Mouse (Mus musculus): ENCODE data around the gene Hoxc9. TPM values are rescaled to one million over a fixed set of nuclear protein-coding genes. Genes with fewer than 3 reads are reported as not detected.

Hoxc9 gene
- total RNA-seq (2012; rRNA removed) (not detected in 2 replicates), total RNA-seq (2014; rRNA removed) (0.12 TPM in 1 of 2 replicates, not detected in the other), polyA plus RNA-seq (2012; ENCODE audit: insufficient read length, low read depth) (0.20 and 0.26 TPM in 2 replicates)

- no peak within 1 kb of the TSS for H3K9ac ChIP-seq (ENCODE audit: insufficient read depth, low read depth)
These were observed at the start of gene Hoxc9 for GRCm38 (mm10) chr15:102976171-102976570. Hoxc9 (plus strand) TSS chr15:102976439.

DNA sequence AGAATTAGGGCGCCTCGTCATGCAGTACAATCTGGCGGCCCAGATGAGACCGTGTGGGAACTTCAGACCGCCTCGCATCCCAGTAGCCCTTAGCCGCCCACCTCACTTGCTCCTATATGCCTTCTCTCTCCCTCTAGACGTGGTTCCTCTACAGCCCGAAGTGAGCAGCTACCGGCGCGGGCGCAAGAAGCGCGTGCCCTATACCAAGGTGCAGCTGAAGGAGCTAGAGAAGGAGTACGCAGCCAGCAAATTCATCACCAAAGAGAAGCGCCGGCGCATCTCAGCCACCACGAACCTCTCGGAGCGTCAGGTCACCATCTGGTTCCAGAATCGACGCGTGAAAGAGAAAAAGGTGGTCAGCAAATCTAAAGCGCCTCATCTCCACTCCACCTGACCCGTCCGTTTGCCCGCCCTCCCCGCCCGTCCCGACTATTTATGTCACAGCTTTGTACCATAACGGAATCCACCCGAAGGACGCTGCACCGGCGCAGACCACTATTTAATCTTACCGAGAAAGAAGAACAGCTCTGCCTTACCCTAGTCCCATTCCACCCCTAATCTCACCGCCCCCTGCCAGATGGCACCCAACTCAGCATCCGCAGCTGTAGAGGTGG is 49.1 kb upstream of the Hoxc9 start:
- no peak overlapping the region for H3K27ac ChIP-seq (ENCODE audit: insufficient read depth, low read depth)
- no peak overlapping the region for H3K4me3 ChIP-seq (replicated peaks in 1 of 3; ENCODE audit: low read depth in 2 of 3, low read length in 2 of 3, poor library complexity in 1 of 3)
- H3K4me1 ChIP-seq (ENCODE audit: control insufficient read depth in 1 of 2, insufficient read depth in 2 of 2) = no peaks in the 10 kb centered on the region
- no peaks in the 10 kb centered on the region for H3K79me2 ChIP-seq (replicated peaks; ENCODE audit: control insufficient read depth, extremely low read depth, insufficient read depth, poor library complexity, severe bottlenecking)
- H3K27me3 ChIP-seq (replicated peaks) = peaks cover 98% of the 10 kb centered on the region
- no peak overlapping the region for H3K9ac ChIP-seq (ENCODE audit: insufficient read depth, low read depth)
- peaks cover under 1% of the 10 kb centered on the region for H3K9me3 ChIP-seq (replicated peaks; ENCODE audit: low read length)
- no peak for TF ChIP-seq KAT2A (IDR thresholded peaks at IDR 0.05; ENCODE audit: insufficient replicate concordance, low read length)
- TF ChIP-seq SMC3 (IDR thresholded peaks at IDR 0.05; ENCODE audit: low read depth, low read length) = no peak
- TF ChIP-seq CHD1 (IDR thresholded peaks at IDR 0.05; ENCODE audit: low read depth, low read length) = no peak
- no peak for TF ChIP-seq BHLHE40 (IDR thresholded peaks at IDR 0.05; ENCODE audit: low read depth, low read length)
- TF ChIP-seq MAX (IDR thresholded peaks at IDR 0.05; ENCODE audit: low read length) = no peak
- no peak for TF ChIP-seq GABPA (IDR thresholded peaks at IDR 0.05; ENCODE audit: insufficient replicate concordance, low read depth, low read length)
- no peak for TF ChIP-seq SIN3A (IDR thresholded peaks at IDR 0.05; ENCODE audit: low read length)
- TF ChIP-seq CTCF (conservative IDR thresholded peaks at IDR 0.05 in 1 of 2, IDR thresholded peaks at IDR 0.05 in 1 of 2; ENCODE audit: low read depth in 2 of 2, low read length in 2 of 2) = no peak
- no peak for TF ChIP-seq UBTF (IDR thresholded peaks at IDR 0.05; ENCODE audit: low read depth, low read length)
- no peak for TF ChIP-seq POLR2AphosphoS2 (IDR thresholded peaks at IDR 0.05; ENCODE audit: low read depth, low read length)
- no peak for DNase-seq (ENCODE audit: extremely low read depth)
- H3K4me2 ChIP-seq (ENCODE audit: insufficient read depth, low read depth, poor library complexity, severe bottlenecking) = no peak overlapping the region
- dilution Hi-C loops (cut with MboI; ENCODE audit: extremely low pct_ligation_motif_present, extremely low pct_unique_long_range_greater_than_20kb, low sequenced_read_pairs) = no loop called here
- no peaks in the 10 kb centered on the region for H3K36me3 ChIP-seq (replicated peaks in 1 of 2; ENCODE audit: control insufficient read depth in 1 of 2, insufficient read depth in 1 of 2, low read length in 1 of 2)
- in situ Hi-C loops (cut with MboI; ENCODE audit: low pct_ligation_motif_present, low pct_unique_long_range_greater_than_20kb, low sequenced_read_pairs) = no loop called here

More at GRCm38 (mm10) chr15:102976171-102976570, at the start of gene Hoxc9:
- DNase-seq (ENCODE audit: extremely low read depth) = no peak
- no peak within 1 kb of the TSS for H3K4me2 ChIP-seq (ENCODE audit: insufficient read depth, low read depth, poor library complexity, severe bottlenecking)
- dilution Hi-C loops (cut with MboI; ENCODE audit: extremely low pct_ligation_motif_present, extremely low pct_unique_long_range_greater_than_20kb, low sequenced_read_pairs) (no loop called here), in situ Hi-C loops (cut with MboI; ENCODE audit: low pct_ligation_motif_present, low pct_unique_long_range_greater_than_20kb, low sequenced_read_pairs) (no loop called here)
- no peak within 1 kb of the TSS for H3K4me3 ChIP-seq (replicated peaks in 1 of 3; ENCODE audit: low read depth in 2 of 3, low read length in 2 of 3, poor library complexity in 1 of 3)
- H3K4me1 ChIP-seq (ENCODE audit: control insufficient read depth in 1 of 2, insufficient read depth in 2 of 2) = peaks cover 4 to 22% of the 10 kb centered on the region in 2 experiments
- H3K27ac ChIP-seq (ENCODE audit: insufficient read depth, low read depth) = no peak within 1 kb of the TSS
- H3K27me3 ChIP-seq (replicated peaks) = peaks cover 92% of the 10 kb centered on the region
- H3K36me3 ChIP-seq (replicated peaks in 1 of 2; ENCODE audit: control insufficient read depth in 1 of 2, insufficient read depth in 1 of 2, low read length in 1 of 2) = no peaks in the 10 kb centered on the region
- H3K9me3 ChIP-seq (replicated peaks; ENCODE audit: low read length) = no peaks in the 10 kb centered on the region
- H3K79me2 ChIP-seq (replicated peaks; ENCODE audit: control insufficient read depth, extremely low read depth, insufficient read depth, poor library complexity, severe bottlenecking) = no peaks in the 10 kb centered on the region
- TF ChIP-seq CHD2 (IDR thresholded peaks at IDR 0.05; ENCODE audit: low read length) (no peak), MXI1 (IDR thresholded peaks at IDR 0.05; ENCODE audit: low read depth, low read length) (no peak), E2F4 (IDR thresholded peaks at IDR 0.05; ENCODE audit: insufficient replicate concordance, low read depth, low read length) (no peak), JUN (IDR thresholded peaks at IDR 0.05; ENCODE audit: insufficient read depth, low read depth, low read length) (no peak), MAZ (IDR thresholded peaks at IDR 0.05; ENCODE audit: low read depth, low read length) (no peak), EP300 (IDR thresholded peaks at IDR 0.05; ENCODE audit: low read length) (no peak), MEF2A (IDR thresholded peaks at IDR 0.05; ENCODE audit: borderline replicate concordance, low read depth, low read length) (no peak), UBTF (IDR thresholded peaks at IDR 0.05; ENCODE audit: low read depth, low read length) (no peak), RAD21 (IDR thresholded peaks at IDR 0.05; ENCODE audit: low read depth, low read length) (no peak), TCF12 (IDR thresholded peaks at IDR 0.05; ENCODE audit: low read depth, low read length) (no peak), NRF1 (IDR thresholded peaks at IDR 0.05; ENCODE audit: low read depth, low read length) (no peak), NELFE (IDR thresholded peaks at IDR 0.05; ENCODE audit: low read depth, low read length) (no peak), MAFK (IDR thresholded peaks at IDR 0.05; ENCODE audit: insufficient replicate concordance, low read length) (no peak), POLR2A (IDR thresholded peaks at IDR 0.05; ENCODE audit: low read depth, low read length) (no peak), MYC (IDR thresholded peaks at IDR 0.05; ENCODE audit: low read depth, low read length) (no peak)

Measured in CH12.LX (cell line).